Mouse (Mus musculus) MEL (cell line): Measurements from ENCODE around the gene Bpifb9a. TPM values are rescaled to one million over a fixed set of nuclear protein-coding genes. Genes with fewer than 3 reads are reported as not detected.
"Not testable (repeated sequence)": the region's sequence is repeated elsewhere in the genome, so short reads cannot be mapped to it uniquely, and the experiment has no call there.

ENCODE experiments used
- DNase-seq: peaks from one replicate; pipeline ENCODE4 v3.0.0; 2011; ENCODE audit warnings: low read depth, low spot score
- H3K27ac ChIP-seq: 2 replicates; pipeline ENCODE4 v1.5.1; 2012; ENCODE audit warnings: low read depth, mild to moderate bottlenecking, control low read depth, low read length, moderate library complexity; ENCODE audit not compliant: control insufficient read depth
- H3K27me3 ChIP-seq, 2 experiments: fragments of 150-350 bp in 1 of 2; sonication (generic) in 1 of 2; 2 replicates each; pipeline ENCODE4 v1.6.1; 2012; ENCODE audit warnings: low read length in 2 of 2, mild to moderate bottlenecking in 2 of 2, improper control_type of control experiment in 1 of 2, moderate library complexity in 1 of 2; ENCODE audit not compliant: insufficient read depth in 2 of 2, control insufficient read depth in 1 of 2
- H3K36me3 ChIP-seq, 2 experiments: 2 replicates each; pipeline ENCODE4 v1.6.1; 2012 to 2014; ENCODE audit warnings: low read length in 2 of 2, improper control_type of control experiment in 1 of 2, inconsistent platforms in 1 of 2, mild to moderate bottlenecking in 1 of 2; ENCODE audit not compliant: insufficient read depth in 2 of 2, control insufficient read depth in 1 of 2
- H3K4me1 ChIP-seq, 2 experiments: fragments of 150-350 bp in 1 of 2; sonication (generic) in 1 of 2; 2 replicates each; pipeline ENCODE4 v1.6.1; 2012; ENCODE audit warnings: low read length in 2 of 2, improper control_type of control experiment in 1 of 2, mild to moderate bottlenecking in 1 of 2; ENCODE audit not compliant: insufficient read depth in 2 of 2, control insufficient read depth in 1 of 2
- H3K4me3 ChIP-seq, 2 experiments: fragments of 150-350 bp in 1 of 2; sonication (generic) in 1 of 2; 2 replicates each; pipeline ENCODE4 v1.5.1; 2012; ENCODE audit warnings: low read depth in 2 of 2, low read length in 2 of 2, mild to moderate bottlenecking in 2 of 2, moderate library complexity in 2 of 2, control low read depth in 1 of 2, improper control_type of control experiment in 1 of 2; ENCODE audit not compliant: control insufficient read depth in 1 of 2, insufficient read depth in 1 of 2
- H3K79me2 ChIP-seq: 2 replicates; pipeline ENCODE4 v1.6.1; 2012; ENCODE audit warnings: mild to moderate bottlenecking, low read length, moderate library complexity; ENCODE audit not compliant: control insufficient read depth, poor library complexity, insufficient read depth
- H3K9ac ChIP-seq: 2 replicates; pipeline ENCODE4 v1.6.1; 2012; ENCODE audit warnings: low read depth, mild to moderate bottlenecking, control low read depth, low read length, moderate library complexity; ENCODE audit not compliant: control insufficient read depth, poor library complexity, severe bottlenecking
- H3K9me3 ChIP-seq: fragments of 150-350 bp; sonication (generic); replicated peaks from 2 replicates; pipeline ENCODE4 v1.6.1; 2012; ENCODE audit warnings: mild to moderate bottlenecking, low read length, improper control_type of control experiment, moderate library complexity; ENCODE audit not compliant: insufficient read depth
- ELF1 ChIP-seq: IDR thresholded peaks from 2 replicates; pipeline ENCODE4 v1.6.1; 2014; ENCODE audit warnings: low read depth, mild to moderate bottlenecking, inconsistent platforms, low read length, improper control_type of control experiment, moderate library complexity
- ETS1 ChIP-seq: IDR thresholded peaks from 2 replicates; pipeline ENCODE4 v1.6.1; 2012; ENCODE audit warnings: low read depth, mild to moderate bottlenecking, inconsistent platforms, low read length, improper control_type of control experiment, moderate library complexity
- GABPA ChIP-seq: IDR thresholded peaks from 2 replicates; pipeline ENCODE4 v1.6.1; 2012; ENCODE audit warnings: low read depth, mild to moderate bottlenecking, inconsistent platforms, low read length, improper control_type of control experiment, moderate library complexity
- KAT2A ChIP-seq: conservative IDR thresholded peaks from 2 replicates; pipeline ENCODE4 v1.6.1; 2012; ENCODE audit warnings: low read depth, low read length, improper control_type of control experiment, inconsistent platforms
- MAX ChIP-seq: IDR thresholded peaks from 2 replicates; pipeline ENCODE4 v1.6.1; 2011; ENCODE audit warnings: low read length, improper control_type of control experiment
- MYB ChIP-seq: IDR thresholded peaks from 2 replicates; pipeline ENCODE4 v1.6.1; 2011; ENCODE audit warnings: mild to moderate bottlenecking, low read depth, low read length, improper control_type of control experiment
- MYC ChIP-seq: IDR thresholded peaks from 2 replicates; pipeline ENCODE4 v1.6.1; 2011; ENCODE audit warnings: low read depth, mild to moderate bottlenecking, low read length, improper control_type of control experiment, moderate library complexity
- NRF1 ChIP-seq: IDR thresholded peaks from 2 replicates; pipeline ENCODE4 v1.6.1; 2014; ENCODE audit warnings: low read depth, mild to moderate bottlenecking, inconsistent platforms, low read length, improper control_type of control experiment, moderate library complexity; ENCODE audit not compliant: poor library complexity, insufficient read depth, severe bottlenecking
- POLR2A ChIP-seq, 2 experiments: IDR thresholded peaks; 2 replicates each; pipeline ENCODE4 v1.6.1; 2011 to 2012; ENCODE audit warnings: low read length in 2 of 2, mild to moderate bottlenecking in 2 of 2, control low read depth in 1 of 2, improper control_type of control experiment in 1 of 2, low read depth in 1 of 2, moderate library complexity in 1 of 2; ENCODE audit not compliant: control insufficient read depth in 1 of 2, insufficient read depth in 1 of 2, poor library complexity in 1 of 2
- POLR2AphosphoS2 ChIP-seq: IDR thresholded peaks from 2 replicates; pipeline ENCODE4 v1.6.1; 2011; ENCODE audit warnings: low read length, improper control_type of control experiment
- RCOR1 ChIP-seq: IDR thresholded peaks from 2 replicates; pipeline ENCODE4 v1.6.1; 2012; ENCODE audit warnings: low read depth, mild to moderate bottlenecking, inconsistent platforms, low read length, improper control_type of control experiment
- SMC3 ChIP-seq: IDR thresholded peaks from 2 replicates; pipeline ENCODE4 v1.6.1; 2011; ENCODE audit warnings: low read depth, low read length, improper control_type of control experiment
- TAL1 ChIP-seq: IDR thresholded peaks from 2 replicates; pipeline ENCODE4 v1.6.1; 2012; ENCODE audit warnings: mild to moderate bottlenecking, inconsistent platforms, low read length, moderate library complexity, mixed read lengths
- TBP ChIP-seq: IDR thresholded peaks from 2 replicates; pipeline ENCODE4 v1.8.0; 2011; ENCODE audit warnings: low read depth, low read length, improper control_type of control experiment
- TCF12 ChIP-seq: IDR thresholded peaks from 2 replicates; pipeline ENCODE4 v1.6.1; 2014; ENCODE audit warnings: low read depth, mild to moderate bottlenecking, inconsistent platforms, low read length, improper control_type of control experiment, moderate library complexity
- USF2 ChIP-seq, 2 experiments: IDR thresholded peaks; 2 replicates each; pipeline ENCODE4 v1.6.1; 2011 to 2012; ENCODE audit warnings: improper control_type of control experiment in 2 of 2, low read length in 2 of 2, borderline replicate concordance in 1 of 2, inconsistent platforms in 1 of 2, low read depth in 1 of 2, mild to moderate bottlenecking in 1 of 2; ENCODE audit not compliant: insufficient read depth in 1 of 2
- ZKSCAN1 ChIP-seq: IDR thresholded peaks from 2 replicates; pipeline ENCODE4 v1.6.1; 2012; ENCODE audit warnings: low read depth, mild to moderate bottlenecking, inconsistent platforms, low read length, improper control_type of control experiment, moderate library complexity
- polyA plus RNA-seq, 2 experiments: library from polyadenylated mRNA; stranded (reverse) in 1 of 2; unstranded in 1 of 2; fragments of >175 nt in 1 of 2; fragments of >200 nt in 1 of 2; gene quantifications; 2 replicates each; pipeline versions ENCODE4 v1.2.1 to v1.2.4; 2012; ENCODE audit warnings: low replicate concordance in 2 of 2, low read depth in 1 of 2; ENCODE audit not compliant: insufficient read length in 2 of 2, insufficient read depth in 1 of 2, missing spikeins in 1 of 2
- total RNA-seq: library from RNA; depleted of rRNA; stranded (reverse); fragments of 300-350 nt; gene quantifications from 2 replicates; pipeline ENCODE4 v1.2.3, GENCODE M21; 2012

Bpifb9a gene
- total and polyA plus RNA-seq, 3 experiments: not detected

- H3K4me1 ChIP-seq: no peaks in the 10 kb centered on the region
- TF ChIP-seq POLR2A (IDR thresholded peaks at IDR 0.05; ENCODE audit: control insufficient read depth in 1 of 2, insufficient read depth in 1 of 2, low read depth in 1 of 2, low read length in 2 of 2, poor library complexity in 1 of 2): no peak
- no peak for TF ChIP-seq SMC3
- TF ChIP-seq ETS1: no peak
- TF ChIP-seq TCF12: no peak
- TF ChIP-seq POLR2AphosphoS2: no peak
- TF ChIP-seq MYB: no peak
- no peak for TF ChIP-seq TAL1
- no peak for TF ChIP-seq RCOR1
- no peak overlapping the region for H3K27ac ChIP-seq
- H3K9ac ChIP-seq: no peak overlapping the region
- no peaks in the 10 kb centered on the region for H3K36me3 ChIP-seq
- no peaks in the 10 kb centered on the region for H3K27me3 ChIP-seq
- no peaks in the 10 kb centered on the region for H3K79me2 ChIP-seq
- no peak for DNase-seq
- no peaks in the 10 kb centered on the region for H3K9me3 ChIP-seq
- no peak overlapping the region for H3K4me3 ChIP-seq
Observed at GRCm38 (mm10) chr2:154240771-154241170, 16.9 kb upstream of the Bpifb9a start.

- not testable (repeated sequence) for H3K4me3 ChIP-seq, H3K9ac ChIP-seq, H3K79me2 ChIP-seq, H3K36me3 ChIP-seq, DNase-seq, H3K27me3 ChIP-seq, H3K9me3 ChIP-seq, H3K4me1 ChIP-seq, H3K27ac ChIP-seq
Observed at GRCm38 (mm10) chr2:154242726-154243125, 14.9 kb upstream of the Bpifb9a start.

GRCm38 (mm10) chr2:154243356-154244036, 14.2 kb upstream of the Bpifb9a start:
- no peak overlapping the region for H3K27ac ChIP-seq
- no peak for DNase-seq
- H3K36me3 ChIP-seq: no peaks in the 10 kb centered on the region
- H3K4me1 ChIP-seq: no peaks in the 10 kb centered on the region
- no peaks in the 10 kb centered on the region for H3K9me3 ChIP-seq
- no peak overlapping the region for H3K9ac ChIP-seq
- TF ChIP-seq KAT2A: no peak
- no peak for TF ChIP-seq USF2 (IDR thresholded peaks at IDR 0.05; ENCODE audit: borderline replicate concordance in 1 of 2, insufficient read depth in 1 of 2, low read depth in 1 of 2, low read length in 2 of 2)
- no peak for TF ChIP-seq ETS1
- TF ChIP-seq MAX: no peak
- no peak for TF ChIP-seq GABPA
- no peak for TF ChIP-seq RCOR1
- TF ChIP-seq POLR2A (IDR thresholded peaks at IDR 0.05; ENCODE audit: control insufficient read depth in 1 of 2, insufficient read depth in 1 of 2, low read depth in 1 of 2, low read length in 2 of 2, poor library complexity in 1 of 2): no peak
- no peak for TF ChIP-seq ELF1
- TF ChIP-seq MYC: no peak
- no peak for TF ChIP-seq TCF12
- TF ChIP-seq NRF1: no peak
- TF ChIP-seq ZKSCAN1: no peak
- no peak for TF ChIP-seq TBP
- H3K4me3 ChIP-seq: no peak overlapping the region
- no peaks in the 10 kb centered on the region; a peak in 1 of 4 replicates for H3K27me3 ChIP-seq
- no peaks in the 10 kb centered on the region for H3K79me2 ChIP-seq
